Mouse (Mus musculus) stomach, embryonic 16.5 days (tissue): ENCODE results near the gene Adamts17. TPM values are rescaled to one million over a fixed set of nuclear protein-coding genes. Genes with fewer than 3 reads are reported as not detected.

Source experiments
- ATAC-seq: fragments of 200-750 bp; cut with Nextera tagmentation; 2 replicates; pipeline ENCODE4 v1.8.0; 2017; ENCODE audit warnings: moderate number of reproducible peaks, moderate TSS enrichment; ENCODE audit not compliant: insufficient read depth, low FRiP score
- H3K27ac ChIP-seq: fragments of 300-500 bp; sonication (generic); 2 replicates; pipeline ENCODE4 v1.5.1; 2014; ENCODE audit warnings: low read length
- H3K27me3 ChIP-seq: fragments of 300-500 bp; sonication (generic); 2 replicates; pipeline ENCODE4 v1.6.1; 2014; ENCODE audit warnings: low read length, control low read depth, mixed read lengths; ENCODE audit not compliant: control insufficient read depth, insufficient read depth
- H3K36me3 ChIP-seq: fragments of 300-500 bp; sonication (generic); 2 replicates; pipeline ENCODE4 v1.6.1; 2014; ENCODE audit warnings: low read length; ENCODE audit not compliant: control insufficient read depth, insufficient read depth
- H3K4me1 ChIP-seq: fragments of 300-500 bp; sonication (generic); 2 replicates; pipeline ENCODE4 v1.6.1; 2014; ENCODE audit warnings: low read length, control low read depth, mixed read lengths; ENCODE audit not compliant: control insufficient read depth, insufficient read depth
- H3K4me2 ChIP-seq: fragments of 300-500 bp; sonication (generic); 2 replicates; pipeline ENCODE4 v1.6.1; 2014; ENCODE audit warnings: low read depth, low read length, mixed read lengths
- H3K4me3 ChIP-seq: fragments of 300-500 bp; sonication (generic); replicated peaks from 2 replicates; pipeline ENCODE4 v1.5.1; 2014; ENCODE audit warnings: mild to moderate bottlenecking, low read length
- H3K9ac ChIP-seq: fragments of 300-500 bp; sonication (generic); 2 replicates; pipeline ENCODE4 v1.6.1; 2014; ENCODE audit warnings: low read length
- H3K9me3 ChIP-seq: fragments of 300-500 bp; sonication (generic); replicated peaks from 2 replicates; pipeline ENCODE4 v1.6.1; 2016; ENCODE audit warnings: low read length, control low read depth; ENCODE audit not compliant: control insufficient read depth
- WGBS: fragments of 180-500 bp; shearing (Covaris S2); extraction: QIAGEN DNeasy Blood & Tissue Kit; methylation state at CpG from one replicate; pipeline ENCODE4 v1.1.7; 2014; 5-methylcytosine and 5-hydroxymethylcytosine counted together
- polyA plus RNA-seq: library from polyadenylated mRNA; unstranded; fragments of >200 nt; fragmentation: Nextera tagmentation; extraction: Ambion mirVana; gene quantifications from 2 replicates; pipeline ENCODE4 v1.2.1, GENCODE M21; 2015

The Adamts17 gene
- polyA plus RNA-seq, 1 experiment from 2014 or later = 5.3 TPM

GRCm38 (mm10) chr7:67168763-67169569 is 329.4 kb downstream of the Adamts17 start:
- Histone ChIP-seq H3K4me2 (no peak overlapping the region), H3K9me3 (no peaks in the 10 kb centered on the region), H3K36me3 (no peaks in the 10 kb centered on the region), H3K27ac (no peak overlapping the region), H3K4me1 (no peaks in the 10 kb centered on the region), H3K9ac (no peak overlapping the region), H3K27me3 (no peaks in the 10 kb centered on the region), H3K4me3 (no peak overlapping the region)
- WGBS = 59% methylated on average over 9 of the region's 9 CpGs
- no peak for ATAC-seq

GRCm38 (mm10) chr7:67173522-67174195 is 334.1 kb downstream of the Adamts17 start:
- H3K36me3 ChIP-seq = no peaks in the 10 kb centered on the region
- H3K27me3 ChIP-seq = no peaks in the 10 kb centered on the region
- no peak overlapping the region for H3K4me2 ChIP-seq
- H3K4me1 ChIP-seq = no peaks in the 10 kb centered on the region
- H3K27ac ChIP-seq = no peak overlapping the region
- no peak overlapping the region for H3K9ac ChIP-seq
- ATAC-seq = no peak
- WGBS = 75% methylated on average over 2 of the region's 2 CpGs
- H3K9me3 ChIP-seq = no peaks in the 10 kb centered on the region
- H3K4me3 ChIP-seq = no peak overlapping the region

GRCm38 (mm10) chr7:67183786-67184185 is 344.3 kb downstream of the Adamts17 start:
- Histone ChIP-seq H3K9ac (no peak overlapping the region), H3K4me1 (no peaks in the 10 kb centered on the region), H3K27me3 (no peaks in the 10 kb centered on the region), H3K9me3 (no peaks in the 10 kb centered on the region), H3K27ac (no peak overlapping the region), H3K4me3 (no peak overlapping the region), H3K4me2 (no peak overlapping the region), H3K36me3 (no peaks in the 10 kb centered on the region)
- ATAC-seq = no peak
- 35% methylated on average over 4 of the region's 4 CpGs for WGBS

- no peak overlapping the region for H3K9ac ChIP-seq
- H3K27me3 ChIP-seq = no peaks in the 10 kb centered on the region
- H3K4me1 ChIP-seq = no peaks in the 10 kb centered on the region
- no peak; the same call in 1 of the 2 replicates for ATAC-seq
- H3K4me2 ChIP-seq = no peak overlapping the region
- H3K4me3 ChIP-seq = no peak overlapping the region
- H3K36me3 ChIP-seq = no peaks in the 10 kb centered on the region
- H3K9me3 ChIP-seq = no peaks in the 10 kb centered on the region; the same call in 1 of the 2 replicates
- no peak overlapping the region for H3K27ac ChIP-seq
- WGBS = 15% methylated on average over 10 of the region's 10 CpGs
Measured at GRCm38 (mm10) chr7:67199412-67199811, 359.9 kb downstream of the Adamts17 start.

Other genes with a start within 250 kb of the Adamts17 start
- gene Asb7, start 150.1 kb upstream of the Adamts17 start, polyA plus RNA-seq = 9.3 and 11.0 TPM in 2 replicates
- gene Lins1, start 149.8 kb upstream of the Adamts17 start, polyA plus RNA-seq = 16.1 and 17.8 TPM in 2 replicates
- gene Cers3, start 96.2 kb upstream of the Adamts17 start, polyA plus RNA-seq = 19.4 and 27.8 TPM in 2 replicates